Mouse (Mus musculus) frontal cortex, postnatal 10 days (tissue): ENCODE data around the gene Pcyt1b.

Source experiments
- DNase-seq, 2 experiments: peaks; one replicate each; pipeline ENCODE4 v3.0.0; 2022; ENCODE audit warnings: low spot score in 2 of 2, mixed read lengths in 1 of 2

Pcyt1b gene

GRCm38 (mm10) chrX:93732407-93732806 lies 77.7 kb downstream of the Pcyt1b start:
- no peak for DNase-seq

DNA sequence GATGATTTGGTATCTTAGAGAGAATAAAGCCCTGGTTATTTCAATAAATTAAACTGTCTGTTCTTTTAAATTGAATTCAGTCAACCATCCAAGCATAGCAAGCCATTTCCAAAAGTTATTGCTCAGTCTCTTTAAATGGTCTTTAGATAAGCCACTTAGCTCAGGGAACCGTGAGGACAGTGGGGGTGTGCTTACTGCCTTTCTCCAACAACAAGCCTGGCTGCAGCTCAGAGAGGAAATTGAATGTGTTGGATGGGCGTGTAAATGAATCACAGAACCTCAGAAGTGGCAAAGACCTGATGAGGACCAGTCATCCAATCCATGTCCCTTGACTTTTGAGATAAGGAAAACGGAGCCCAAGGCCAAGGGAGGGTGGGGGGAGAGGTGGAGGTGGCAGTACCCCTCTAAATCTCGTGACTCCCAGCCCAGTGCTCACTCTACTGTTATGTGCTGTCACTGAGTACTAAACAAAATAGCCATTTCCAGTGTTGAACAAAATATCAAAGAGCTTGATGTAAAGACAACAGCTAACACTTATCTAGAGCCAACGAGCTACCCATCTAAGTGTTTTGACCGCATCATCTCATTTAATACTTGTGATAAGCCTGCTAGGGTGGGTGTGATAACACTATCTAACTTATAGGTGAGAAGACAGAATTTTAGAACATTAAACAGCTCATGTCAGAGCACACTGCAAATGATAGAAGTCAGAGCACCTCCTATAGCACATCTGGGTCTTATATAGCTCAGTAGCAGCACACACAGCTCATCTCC lies 78.5 kb downstream of the Pcyt1b start:
- no peak for DNase-seq

DNA sequence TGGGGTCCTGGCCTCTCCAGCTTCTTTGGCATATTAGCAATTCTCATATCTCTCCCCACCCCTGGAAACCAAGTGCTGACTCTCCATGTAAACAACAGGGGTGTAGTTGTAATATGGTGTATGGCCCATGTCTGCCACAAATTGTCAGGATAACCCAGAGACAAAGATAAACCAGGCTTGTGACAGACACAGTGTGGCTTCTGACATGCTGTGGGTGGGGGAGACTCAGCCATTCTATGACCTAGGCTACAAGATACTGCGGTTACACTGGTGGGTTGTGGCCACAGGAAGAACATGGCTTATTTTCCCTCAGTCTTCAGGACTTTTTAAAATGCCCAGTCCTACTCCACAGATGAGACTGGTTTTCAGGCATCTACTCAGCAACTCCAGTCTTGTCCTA lies 94.5 kb downstream of the Pcyt1b start:
- no peak for DNase-seq

DNA sequence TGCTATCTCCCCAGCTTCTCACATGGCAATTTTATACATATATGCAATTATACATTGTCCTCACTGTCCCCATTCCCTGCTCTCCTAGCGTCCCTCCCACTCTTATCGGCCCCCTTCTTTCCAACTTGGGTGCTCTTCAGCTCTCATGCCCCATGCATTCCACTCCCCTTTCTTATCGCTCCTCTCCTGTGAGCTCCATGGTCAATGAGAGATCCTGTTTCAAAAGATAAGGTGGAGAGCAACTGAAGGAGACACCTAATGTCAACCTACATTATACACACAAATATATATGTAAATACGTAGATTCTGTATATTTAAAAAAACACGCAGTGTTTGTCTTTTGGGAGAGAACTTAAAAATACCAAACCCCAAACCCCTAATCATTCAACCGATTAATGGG lies 95.9 kb downstream of the Pcyt1b start:
- DNase-seq: no peak

- no peak for DNase-seq
These were observed 100.7 kb downstream of the Pcyt1b start for GRCm38 (mm10) chrX:93755210-93755842.

GRCm38 (mm10) chrX:93756867-93757455 lies 102.3 kb downstream of the Pcyt1b start:
- DNase-seq: no peak

- no peak for DNase-seq
These were observed 106.1 kb downstream of the Pcyt1b start for GRCm38 (mm10) chrX:93760770-93761169.

DNA sequence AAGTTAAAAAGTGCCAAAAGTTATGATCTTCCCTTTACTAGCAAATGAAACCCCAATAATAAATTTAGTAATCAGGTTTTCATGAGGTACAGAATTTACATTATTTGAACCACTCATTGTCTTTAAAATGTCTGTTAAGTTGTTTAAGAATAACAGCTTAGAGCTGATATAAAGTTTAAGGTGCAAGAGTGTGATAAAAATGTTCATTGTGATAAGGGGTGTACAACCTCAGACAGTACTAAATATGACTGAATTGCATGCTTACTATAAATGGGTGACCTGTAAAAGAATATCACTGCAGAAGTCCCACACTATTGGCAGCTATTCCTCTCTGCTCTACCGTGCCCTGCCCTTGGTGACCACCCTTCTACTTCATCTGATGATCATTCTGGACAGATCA lies 134.9 kb downstream of the Pcyt1b start:
- no peak for DNase-seq

GRCm38 (mm10) chrX:93793168-93793567 lies 138.5 kb downstream of the Pcyt1b start:
- DNase-seq: peak in 1 of 2 experiments; percentile 11
